Mouse (Mus musculus): Measurements from ENCODE around the gene Bpifb9b. TPM values are rescaled to one million over a fixed set of nuclear protein-coding genes. Genes with fewer than 3 reads are reported as not detected.
"Not testable (repeated sequence)": the region's sequence is repeated elsewhere in the genome, so short reads cannot be mapped to it uniquely, and the experiment has no call there.

The Bpifb9b gene
- polyA plus RNA-seq (2014; fragmentation: Nextera tagmentation; extraction: Ambion mirVana), result not detected in 2 replicates

DNA sequence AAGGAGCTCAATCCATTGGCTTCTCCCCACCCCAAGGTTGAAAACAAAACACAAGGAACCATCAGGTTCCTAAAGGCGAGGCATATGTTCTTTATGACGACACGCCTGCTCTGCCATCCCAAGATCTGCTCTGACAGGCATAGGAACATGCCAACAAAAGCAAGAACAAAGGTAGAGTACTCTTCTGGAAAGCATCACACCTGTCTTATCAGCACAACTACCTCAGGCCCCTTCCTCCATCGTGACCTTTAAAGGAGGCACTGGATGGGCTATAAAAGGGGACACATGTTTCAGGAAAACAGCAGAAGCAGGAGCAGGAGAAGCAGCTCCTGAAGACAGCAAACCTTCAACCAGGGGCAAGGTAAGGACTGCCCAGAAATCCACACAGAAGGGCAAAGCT, at the start of gene Bpifb9b:
Bpifb9b (plus strand) TSS at position 301 of the 400 bp plus-strand sequence.
- H3K4me2 ChIP-seq; H3K27ac ChIP-seq (ENCODE audit: low read depth, low read length); ATAC-seq (ENCODE audit: low FRiP score); H3K9ac ChIP-seq (ENCODE audit: low read length); H3K4me1 ChIP-seq (ENCODE audit: control insufficient read depth, insufficient read depth, low read length); H3K27me3 ChIP-seq (ENCODE audit: control insufficient read depth, insufficient read depth, low read length); H3K36me3 ChIP-seq (ENCODE audit: control insufficient read depth, insufficient read depth, low read length); H3K9me3 ChIP-seq (ENCODE audit: control insufficient read depth, low read length); DNase-seq (ENCODE audit: low spot score, missing footprints); H3K4me3 ChIP-seq (ENCODE audit: low read depth, low read length): not testable (repeated sequence)
- WGBS, result 89% methylated on average over 4 of the region's 4 CpGs

DNA sequence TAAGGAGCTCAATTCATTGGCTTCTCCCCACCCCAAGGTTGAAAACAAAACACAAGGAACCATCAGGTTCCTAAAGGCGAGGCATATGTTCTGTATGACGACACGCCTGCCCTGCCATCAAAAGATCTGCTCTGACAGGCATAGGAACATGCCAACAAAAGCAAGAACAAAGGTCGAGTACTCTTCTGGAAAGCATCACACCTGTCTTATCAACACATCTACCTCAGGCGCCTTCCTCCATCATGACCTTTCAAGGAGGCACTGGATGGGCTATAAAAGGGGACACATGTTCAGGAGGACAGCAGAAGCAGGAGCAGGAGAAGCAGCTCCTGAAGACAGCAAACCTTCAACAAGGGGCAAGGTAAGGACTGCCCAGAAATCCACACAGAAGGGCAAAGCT, 49.5 kb upstream of the Bpifb9b start, which contains the start of gene Bpifb9a:
Bpifb9a (plus strand) TSS at position 301 of the 400 bp plus-strand sequence.
- not testable (repeated sequence) for DNase-seq (ENCODE audit: low spot score, missing footprints); H3K4me2 ChIP-seq; H3K9ac ChIP-seq (ENCODE audit: low read length); H3K36me3 ChIP-seq (ENCODE audit: control insufficient read depth, insufficient read depth, low read length); H3K27me3 ChIP-seq (ENCODE audit: control insufficient read depth, insufficient read depth, low read length); ATAC-seq (ENCODE audit: low FRiP score); H3K9me3 ChIP-seq (ENCODE audit: control insufficient read depth, low read length); H3K4me3 ChIP-seq (ENCODE audit: low read depth, low read length); H3K27ac ChIP-seq (ENCODE audit: low read depth, low read length); H3K4me1 ChIP-seq (ENCODE audit: control insufficient read depth, insufficient read depth, low read length)
- WGBS, result 80% methylated on average over 5 of the region's 5 CpGs

DNA sequence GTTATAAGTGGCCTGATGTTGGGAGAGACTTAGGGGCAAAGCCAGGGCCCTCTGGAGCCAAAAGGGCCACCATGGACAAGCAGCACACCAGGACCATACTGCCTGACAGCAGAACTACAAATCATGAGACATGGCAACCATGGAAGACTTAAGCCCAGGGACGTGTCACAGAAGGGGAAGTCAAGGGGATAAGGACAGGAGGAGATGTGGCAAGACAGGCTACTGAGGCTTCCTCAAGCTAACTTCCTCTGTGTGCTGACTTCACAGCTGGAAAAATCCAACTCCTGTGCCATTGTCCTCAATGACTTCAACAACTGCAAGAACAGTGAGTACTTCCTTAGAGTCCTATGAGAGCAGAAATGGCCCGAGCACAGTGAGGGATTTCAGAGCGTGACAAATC, 42.6 kb upstream of the Bpifb9b start:
- not testable (repeated sequence) for ATAC-seq (ENCODE audit: low FRiP score); H3K9ac ChIP-seq (ENCODE audit: low read length); H3K9me3 ChIP-seq (ENCODE audit: control insufficient read depth, low read length); H3K4me1 ChIP-seq (ENCODE audit: control insufficient read depth, insufficient read depth, low read length); H3K36me3 ChIP-seq (ENCODE audit: control insufficient read depth, insufficient read depth, low read length); H3K4me2 ChIP-seq; H3K27me3 ChIP-seq (ENCODE audit: control insufficient read depth, insufficient read depth, low read length); H3K27ac ChIP-seq (ENCODE audit: low read depth, low read length); DNase-seq (ENCODE audit: low spot score, missing footprints); H3K4me3 ChIP-seq (ENCODE audit: low read depth, low read length)
- 83% methylated on average over 3 of the region's 3 CpGs for WGBS

DNA sequence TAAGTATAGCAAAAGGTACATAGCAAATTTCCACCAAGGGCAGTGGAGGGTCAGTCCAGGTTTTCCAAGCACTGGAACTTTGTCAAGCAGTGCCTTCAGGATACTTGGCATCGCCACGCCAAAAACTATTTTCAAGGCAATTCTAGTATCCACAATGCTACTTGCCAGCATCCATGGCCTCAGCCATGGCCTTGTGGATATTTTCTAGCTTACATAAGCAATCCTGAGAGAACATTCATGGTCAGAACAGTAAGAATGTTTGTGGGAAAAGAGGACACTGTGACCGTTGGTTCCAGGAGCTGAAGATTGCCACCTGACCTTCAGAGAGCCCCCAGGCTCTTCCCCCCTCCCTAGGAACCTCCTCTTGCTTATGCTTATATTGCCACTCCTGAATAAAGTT, 15.2 kb upstream of the Bpifb9b start:
- H3K4me2 ChIP-seq; ATAC-seq (ENCODE audit: low FRiP score); H3K4me3 ChIP-seq (ENCODE audit: low read depth, low read length); H3K9ac ChIP-seq (ENCODE audit: low read length); H3K27ac ChIP-seq (ENCODE audit: low read depth, low read length); DNase-seq (ENCODE audit: low spot score, missing footprints); H3K4me1 ChIP-seq (ENCODE audit: control insufficient read depth, insufficient read depth, low read length); H3K9me3 ChIP-seq (ENCODE audit: control insufficient read depth, low read length); H3K36me3 ChIP-seq (ENCODE audit: control insufficient read depth, insufficient read depth, low read length); H3K27me3 ChIP-seq (ENCODE audit: control insufficient read depth, insufficient read depth, low read length): not testable (repeated sequence)
- WGBS, result 87% methylated on average over 3 of the region's 3 CpGs

DNA sequence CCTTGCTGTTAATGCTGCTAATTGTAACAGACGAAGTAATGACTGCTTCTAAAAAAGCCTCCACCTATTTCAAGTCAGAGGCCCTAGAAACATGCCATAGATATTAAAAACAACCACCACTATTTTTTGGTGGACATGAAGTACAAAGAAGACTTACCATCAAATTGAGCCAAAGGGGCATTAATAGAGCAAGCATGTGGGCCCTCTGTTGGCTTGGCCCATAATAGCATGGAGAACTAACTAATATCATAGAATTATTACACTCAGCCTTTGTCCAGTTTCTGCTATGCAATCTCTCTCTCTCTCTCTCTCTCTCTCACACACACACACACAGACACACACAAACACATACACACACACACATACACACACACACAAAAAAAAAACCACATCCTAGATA, 14.2 kb upstream of the Bpifb9b start:
- ATAC-seq (ENCODE audit: low FRiP score), result no peak
- no peaks in the 10 kb centered on the region for H3K27me3 ChIP-seq (ENCODE audit: control insufficient read depth, insufficient read depth, low read length)
- DNase-seq (ENCODE audit: low spot score, missing footprints), result no peak
- H3K9ac ChIP-seq (ENCODE audit: low read length), result no peak overlapping the region
- no peaks in the 10 kb centered on the region for H3K4me1 ChIP-seq (ENCODE audit: control insufficient read depth, insufficient read depth, low read length)
- H3K9me3 ChIP-seq (ENCODE audit: control insufficient read depth, low read length), result no peaks in the 10 kb centered on the region
- no peak overlapping the region for H3K27ac ChIP-seq (ENCODE audit: low read depth, low read length)
- 86% methylated on average over 1 of the region's 1 CpGs for WGBS
- H3K36me3 ChIP-seq (ENCODE audit: control insufficient read depth, insufficient read depth, low read length), result no peaks in the 10 kb centered on the region
- H3K4me2 ChIP-seq, result no peak overlapping the region
- H3K4me3 ChIP-seq (ENCODE audit: low read depth, low read length), result no peak overlapping the region

GRCm38 (mm10) chr2:154294746-154295145, 12.3 kb upstream of the Bpifb9b start:
- not testable (repeated sequence) for ATAC-seq (ENCODE audit: low FRiP score); H3K9ac ChIP-seq (ENCODE audit: low read length)
- 2% methylated on average over 10 of the region's 10 CpGs for WGBS

DNA sequence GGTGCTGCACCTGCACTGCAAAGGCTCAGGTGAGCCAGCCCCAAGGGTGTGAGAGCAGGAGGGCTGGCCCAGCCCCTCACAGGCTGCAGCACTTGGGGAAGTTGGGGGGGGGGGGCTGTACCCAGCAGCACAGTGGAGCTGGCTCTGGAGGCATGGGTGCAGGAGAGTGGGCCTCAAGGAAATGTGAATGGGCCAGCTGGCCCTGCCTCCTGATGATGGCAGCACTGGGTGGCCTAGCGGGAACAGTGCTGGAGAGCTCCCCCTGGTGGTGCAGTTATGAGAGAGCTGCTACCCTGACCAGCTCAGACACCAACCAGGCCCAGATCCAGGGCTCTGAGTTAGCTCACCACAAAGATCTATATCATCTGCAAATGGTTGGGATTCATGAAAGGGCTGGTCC, 6.5 kb upstream of the Bpifb9b start:
- peak; percentile 91 for DNase-seq (ENCODE audit: low spot score, missing footprints)
- H3K9me3 ChIP-seq (ENCODE audit: control insufficient read depth, low read length), result no peaks in the 10 kb centered on the region
- ATAC-seq (ENCODE audit: low FRiP score), result peak; percentile 58; the same call in 1 of the 2 replicates
- H3K4me2 ChIP-seq, result no peak overlapping the region
- WGBS, result 0% methylated on average over 1 of the region's 1 CpGs
- H3K36me3 ChIP-seq (ENCODE audit: control insufficient read depth, insufficient read depth, low read length), result no peaks in the 10 kb centered on the region
- no peak overlapping the region for H3K9ac ChIP-seq (ENCODE audit: low read length)
- H3K27me3 ChIP-seq (ENCODE audit: control insufficient read depth, insufficient read depth, low read length), result no peaks in the 10 kb centered on the region
- no peak overlapping the region for H3K27ac ChIP-seq (ENCODE audit: low read depth, low read length)
- H3K4me1 ChIP-seq (ENCODE audit: control insufficient read depth, insufficient read depth, low read length), result no peaks in the 10 kb centered on the region
- no peak overlapping the region for H3K4me3 ChIP-seq (ENCODE audit: low read depth, low read length)

More at GRCm38 (mm10) chr2:154294746-154295145, 12.3 kb upstream of the Bpifb9b start:
- peak; percentile 96 for DNase-seq (ENCODE audit: low spot score, missing footprints)
- not testable (repeated sequence) for H3K27me3 ChIP-seq (ENCODE audit: control insufficient read depth, insufficient read depth, low read length); H3K36me3 ChIP-seq (ENCODE audit: control insufficient read depth, insufficient read depth, low read length); H3K4me2 ChIP-seq; H3K4me1 ChIP-seq (ENCODE audit: control insufficient read depth, insufficient read depth, low read length); H3K4me3 ChIP-seq (ENCODE audit: low read depth, low read length); H3K27ac ChIP-seq (ENCODE audit: low read depth, low read length); H3K9me3 ChIP-seq (ENCODE audit: control insufficient read depth, low read length)

- no peaks in the 10 kb centered on the region for H3K9me3 ChIP-seq (ENCODE audit: control insufficient read depth, low read length)
- ATAC-seq (ENCODE audit: low FRiP score) (no peak), DNase-seq (ENCODE audit: low spot score, missing footprints) (peak; percentile 66)
- no peak overlapping the region for H3K4me3 ChIP-seq (ENCODE audit: low read depth, low read length)
- H3K9ac ChIP-seq (ENCODE audit: low read length), result no peak overlapping the region
- H3K4me2 ChIP-seq, result no peak overlapping the region
- H3K4me1 ChIP-seq (ENCODE audit: control insufficient read depth, insufficient read depth, low read length), result no peaks in the 10 kb centered on the region
- 91% methylated on average over 3 of the region's 3 CpGs for WGBS
- no peaks in the 10 kb centered on the region for H3K27me3 ChIP-seq (ENCODE audit: control insufficient read depth, insufficient read depth, low read length)
- H3K36me3 ChIP-seq (ENCODE audit: control insufficient read depth, insufficient read depth, low read length), result no peaks in the 10 kb centered on the region
- H3K27ac ChIP-seq (ENCODE audit: low read depth, low read length), result no peak overlapping the region
Measured at GRCm38 (mm10) chr2:154301763-154302162, 5.3 kb upstream of the Bpifb9b start.

DNA sequence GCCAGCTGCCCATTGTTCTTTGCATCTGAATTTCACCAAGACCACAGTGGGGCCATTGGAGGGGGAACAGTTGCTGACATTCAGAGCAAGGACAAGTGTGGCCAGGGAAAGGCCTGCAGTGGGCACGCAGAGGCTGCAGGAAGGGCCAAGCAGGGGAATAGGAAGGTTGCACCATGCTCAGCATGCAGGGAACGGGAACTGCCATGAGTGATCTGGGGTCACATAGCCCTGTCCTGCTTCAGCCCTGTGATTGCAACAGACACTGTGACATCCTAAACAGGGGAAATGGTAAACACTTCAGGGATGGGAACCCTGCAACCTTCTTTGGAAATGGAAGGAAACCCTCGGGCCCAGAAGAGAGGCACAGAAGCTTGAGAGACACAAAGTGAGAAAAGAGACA, 2.4 kb upstream of the Bpifb9b start:
- not testable (repeated sequence) for H3K36me3 ChIP-seq (ENCODE audit: control insufficient read depth, insufficient read depth, low read length); H3K4me2 ChIP-seq; H3K9me3 ChIP-seq (ENCODE audit: control insufficient read depth, low read length); ATAC-seq (ENCODE audit: low FRiP score); H3K9ac ChIP-seq (ENCODE audit: low read length); DNase-seq (ENCODE audit: low spot score, missing footprints); H3K4me1 ChIP-seq (ENCODE audit: control insufficient read depth, insufficient read depth, low read length); H3K27me3 ChIP-seq (ENCODE audit: control insufficient read depth, insufficient read depth, low read length); H3K4me3 ChIP-seq (ENCODE audit: low read depth, low read length); H3K27ac ChIP-seq (ENCODE audit: low read depth, low read length)
- 81% methylated on average over 1 of the region's 3 CpGs for WGBS
